Mouse (Mus musculus) MEL-GATA-1-ER (cell line): Measurements from ENCODE around the gene Cd59a.

Experiments used
- DNase-seq: peaks from one replicate; pipeline ENCODE4 v3.0.0-alpha.2; 2012; ENCODE audit warnings: low read depth; ENCODE audit errors: extremely low read depth

The Cd59a gene

DNA sequence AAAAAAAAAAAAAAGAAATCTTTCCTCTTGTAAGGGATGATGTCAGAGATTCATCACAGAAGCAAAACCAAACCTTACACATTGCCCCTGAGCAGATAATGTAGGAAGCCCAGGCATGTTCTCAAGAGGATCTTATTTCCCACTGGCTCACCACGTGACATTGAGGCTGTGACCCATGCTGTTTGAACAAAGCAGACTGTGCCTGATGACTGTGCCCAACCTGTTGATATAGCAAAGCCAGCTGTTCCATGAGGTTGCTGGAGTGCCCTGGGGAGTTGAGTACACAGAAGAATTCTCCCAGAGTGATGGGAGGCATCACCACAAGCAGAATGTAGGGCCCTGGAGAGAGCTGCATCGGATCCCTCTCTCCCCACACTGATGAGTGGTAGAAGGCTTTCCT is 40.3 kb downstream of the Cd59a start:
- DNase-seq, result no peak

DNA sequence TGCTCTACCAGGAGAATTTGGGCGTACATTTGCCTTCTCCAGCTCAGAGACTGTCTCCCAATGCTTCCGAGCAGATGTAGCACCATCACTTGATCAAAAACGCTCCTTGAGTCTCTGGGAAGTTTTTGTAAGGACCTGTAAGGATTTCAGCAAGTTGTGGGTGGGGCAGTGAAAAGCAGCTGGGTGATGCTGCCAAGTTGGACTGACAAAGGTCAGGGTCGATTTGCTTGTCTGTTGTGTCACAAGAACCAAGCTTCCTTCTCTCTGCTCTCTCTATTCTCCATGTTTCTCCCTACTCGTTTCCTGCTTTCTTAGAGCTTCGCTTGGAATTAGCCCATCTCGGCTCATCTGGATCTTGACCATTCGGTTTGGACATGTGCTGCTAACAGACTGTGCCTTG is 46.5 kb downstream of the Cd59a start:
- no peak for DNase-seq

DNA sequence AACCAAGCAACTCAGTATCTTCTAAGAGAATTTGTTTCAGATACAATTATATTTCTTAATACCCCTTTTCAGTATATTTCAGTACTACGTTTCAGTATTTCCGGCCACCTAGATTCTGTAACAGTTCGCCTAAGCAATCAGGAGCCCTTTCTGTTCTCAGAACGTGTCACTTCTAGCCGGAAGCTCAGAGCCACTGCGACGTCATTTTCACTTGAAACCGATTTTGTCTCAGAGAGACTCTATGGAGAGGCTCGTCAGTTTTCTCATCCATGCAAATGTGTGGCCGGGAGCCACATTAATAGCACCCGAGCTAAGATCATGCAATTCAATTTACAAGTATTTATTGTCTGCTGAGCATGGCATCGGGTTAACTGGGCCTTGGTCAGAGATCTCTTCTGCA is 48.4 kb downstream of the Cd59a start:
- DNase-seq, result no peak

DNA sequence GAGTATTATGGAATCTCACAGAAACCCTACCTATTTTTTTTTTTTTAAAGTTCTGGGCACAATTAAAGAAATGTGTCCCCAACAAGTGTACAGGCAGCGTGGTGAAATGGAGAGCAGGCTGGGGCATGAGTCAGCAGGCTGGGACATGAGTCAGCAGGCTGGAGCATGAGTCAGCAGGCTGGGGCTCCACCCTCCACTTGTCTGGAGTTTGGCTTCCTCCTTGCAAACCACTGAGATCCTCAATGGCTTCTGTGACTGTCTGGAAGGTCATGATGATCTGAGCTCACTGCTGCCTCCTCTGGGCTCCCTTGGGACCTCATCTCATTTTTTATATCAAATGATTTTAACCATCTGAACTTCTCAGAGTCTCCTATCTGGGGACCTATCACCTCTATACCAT is 50.4 kb downstream of the Cd59a start:
- DNase-seq, result peak; percentile 89

DNA sequence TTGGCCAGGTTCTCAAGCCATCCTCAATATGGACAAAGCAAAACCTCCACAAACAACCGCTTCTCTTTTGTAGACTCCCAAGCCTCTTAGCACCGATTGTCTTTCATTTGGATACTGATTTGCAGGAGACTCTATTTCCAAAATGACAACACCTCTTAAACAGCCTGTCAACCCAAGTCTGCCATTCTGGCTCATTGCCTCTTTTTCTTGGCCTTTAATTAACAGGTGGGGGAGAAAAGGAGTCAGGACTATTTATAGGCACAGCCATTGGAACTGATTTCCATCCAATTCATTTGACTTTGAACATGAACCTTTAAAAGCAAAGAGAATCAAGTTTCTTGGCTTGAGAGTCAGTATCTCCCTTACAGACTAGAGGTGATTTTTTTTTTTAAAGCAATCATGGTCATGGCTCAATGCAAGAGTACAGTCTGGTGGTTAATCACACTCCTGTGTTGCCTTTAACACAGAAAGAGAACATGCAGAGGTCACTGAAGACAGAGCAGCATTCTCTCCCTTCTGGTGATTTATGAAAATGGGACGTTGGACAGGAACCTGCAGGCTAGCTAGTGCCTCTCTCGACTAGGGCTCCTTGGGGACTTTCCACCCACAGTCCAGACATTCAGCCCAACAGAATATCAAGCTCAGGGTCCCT is 52.4 kb downstream of the Cd59a start:
- DNase-seq, result no peak

DNA sequence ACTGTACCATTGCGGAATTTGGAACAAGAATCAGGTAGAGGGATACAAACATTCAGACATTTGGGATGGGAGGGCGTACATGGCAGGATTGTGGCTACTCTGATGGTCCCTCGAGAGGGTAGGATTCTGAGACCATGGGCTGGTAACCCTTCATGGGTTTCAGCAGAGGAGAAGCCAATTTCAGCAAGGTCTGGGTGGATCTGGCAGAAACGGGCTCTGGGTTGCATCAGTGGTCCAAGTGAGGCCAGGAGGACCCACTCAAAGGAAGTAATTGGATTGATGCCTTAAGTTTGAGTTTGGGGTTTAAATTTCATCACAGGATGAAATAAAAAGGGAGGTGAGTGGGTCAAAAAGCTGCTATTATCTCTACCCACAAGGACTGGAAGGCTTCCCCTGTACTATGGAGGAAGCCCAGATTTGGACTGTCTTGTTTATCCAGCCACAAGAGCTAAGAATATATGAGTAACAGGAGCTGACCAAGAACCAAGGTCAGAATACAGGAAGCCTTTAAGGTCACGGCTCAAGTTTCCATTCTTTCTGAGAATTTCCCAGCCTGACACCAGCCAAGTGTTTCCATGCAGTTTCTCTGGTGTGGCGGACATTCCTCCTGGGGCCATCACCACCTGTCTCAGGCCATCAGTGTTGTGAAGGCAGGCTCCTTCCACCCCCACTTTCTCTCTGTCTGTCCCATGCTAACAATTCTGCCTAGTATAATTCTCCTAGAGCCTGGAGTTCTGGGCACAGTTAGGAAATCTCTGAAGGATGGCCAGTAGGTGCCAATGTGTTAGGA is 55.2 kb downstream of the Cd59a start:
- DNase-seq, result no peak

DNA sequence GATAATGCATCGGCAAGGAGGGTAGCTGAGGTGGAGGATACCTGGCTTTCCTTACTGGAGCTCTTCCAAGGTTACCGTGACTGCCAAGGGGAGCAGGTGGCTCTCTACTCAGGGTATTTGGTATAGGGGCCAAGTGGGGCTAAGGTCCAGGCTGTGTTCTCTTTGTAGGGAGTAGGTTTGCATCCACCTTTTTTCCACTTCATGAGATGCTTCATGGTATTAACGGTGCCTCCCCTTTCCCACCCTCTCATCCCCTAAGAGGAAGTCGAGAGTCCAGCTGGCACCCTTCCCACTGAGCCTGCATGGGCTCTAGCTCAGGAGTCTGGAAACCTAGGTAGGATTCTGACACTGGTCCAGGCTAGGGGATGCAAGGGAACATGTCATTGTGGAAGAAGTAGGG is 57.7 kb downstream of the Cd59a start:
- DNase-seq, result no peak

DNA sequence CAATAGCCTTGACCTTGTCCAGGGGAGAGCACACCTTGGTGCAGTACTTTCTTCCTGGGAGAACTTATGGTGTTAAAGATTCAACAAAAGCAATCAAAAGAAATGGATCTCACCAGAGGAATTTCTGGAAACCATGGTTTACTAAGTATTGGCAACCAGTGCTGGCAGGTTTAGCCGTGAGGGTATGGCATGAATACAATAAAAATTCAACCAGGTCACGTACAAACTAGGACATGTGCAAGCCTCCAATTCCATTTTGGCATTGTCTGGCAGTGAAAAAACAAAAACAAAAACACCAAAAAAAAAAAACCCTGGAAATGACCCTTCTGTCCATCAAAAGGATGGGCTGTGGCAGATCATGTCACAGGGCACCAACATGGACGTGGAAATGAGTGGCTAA is 58.3 kb downstream of the Cd59a start:
- no peak for DNase-seq

DNA sequence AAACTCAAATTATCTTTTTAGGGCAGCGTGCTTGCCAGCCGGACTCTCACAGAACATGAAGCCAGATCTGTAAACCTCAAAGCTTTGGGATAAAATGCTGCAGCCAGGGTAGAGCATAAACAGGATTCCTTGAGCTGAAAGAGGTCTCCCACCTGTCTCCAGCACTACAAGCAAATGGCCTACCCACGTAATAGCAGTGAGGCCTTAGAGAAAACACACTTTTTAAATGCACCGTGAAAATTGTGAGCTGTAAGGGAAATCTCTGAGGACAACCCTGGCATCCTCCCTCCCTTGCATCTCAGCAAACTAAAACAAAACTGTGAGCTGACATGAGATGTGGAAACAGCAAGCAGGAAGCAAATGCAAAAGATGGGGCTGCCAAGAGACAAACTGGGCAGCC is 62.2 kb downstream of the Cd59a start:
- DNase-seq, result no peak

DNA sequence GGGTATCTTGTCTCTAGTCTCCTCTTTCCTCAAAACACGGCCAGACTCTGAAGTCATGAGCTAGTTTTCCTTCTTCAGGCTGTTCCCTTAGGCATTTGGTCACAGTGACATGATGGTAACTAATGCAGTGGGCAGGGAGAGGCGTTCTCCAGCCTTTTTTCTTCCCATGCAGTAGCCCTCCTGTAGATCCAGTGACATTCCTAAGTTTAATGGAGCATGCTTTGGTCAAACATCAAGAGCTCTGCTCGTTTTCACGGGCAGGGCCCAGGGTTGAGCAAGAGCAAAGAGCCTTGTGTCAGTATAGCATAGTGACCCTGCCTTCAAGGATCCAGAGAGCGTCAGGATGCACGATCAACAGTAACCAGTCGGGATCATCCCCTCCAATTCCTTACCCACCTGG is 67.8 kb downstream of the Cd59a start:
- no peak for DNase-seq

DNA sequence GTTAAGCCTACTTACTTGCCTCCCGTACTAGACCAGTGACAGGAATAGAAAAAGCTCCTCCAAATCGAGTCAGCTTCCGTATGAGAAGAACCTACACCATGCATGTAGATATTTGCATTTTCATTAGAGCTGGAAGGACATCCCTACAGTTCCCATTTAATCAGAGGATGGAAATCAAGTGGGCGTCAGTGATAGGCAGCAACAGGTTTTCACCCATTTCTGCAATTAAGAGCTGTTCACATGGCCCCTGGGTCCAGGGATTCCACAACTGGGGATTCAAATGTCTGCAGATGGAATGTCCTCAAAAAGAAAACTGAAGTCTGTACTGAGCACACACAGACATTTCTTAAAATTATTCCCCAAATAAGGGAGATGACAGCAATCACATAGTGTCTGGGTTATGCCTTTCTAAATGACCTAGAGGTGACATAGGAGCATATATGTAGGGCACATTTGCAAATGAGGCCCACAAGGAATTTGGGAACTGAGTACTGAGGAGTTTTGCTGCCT is 68.4 kb downstream of the Cd59a start:
- DNase-seq, result no peak
